Mouse (Mus musculus) liver, embryonic 15.5 days (tissue): ENCODE results near the gene Coq10b. TPM values are rescaled to one million over a fixed set of nuclear protein-coding genes. Genes with fewer than 3 reads are reported as not detected.

Experiments
- ATAC-seq: fragments of 200-750 bp; cut with Nextera tagmentation; 2 replicates; pipeline ENCODE4 v1.8.0; 2017; ENCODE audit warnings: moderate number of reproducible peaks, mild to moderate bottlenecking, moderate library complexity; ENCODE audit not compliant: insufficient read depth
- H3K27ac ChIP-seq: fragments of 300-500 bp; sonication (generic); replicated peaks from 2 replicates; pipeline ENCODE4 v1.5.1; 2015; ENCODE audit warnings: mild to moderate bottlenecking, inconsistent platforms
- H3K27me3 ChIP-seq: fragments of 300-500 bp; sonication (generic); 2 replicates; pipeline ENCODE4 v1.6.1; 2015; ENCODE audit warnings: mild to moderate bottlenecking, inconsistent platforms
- H3K36me3 ChIP-seq: fragments of 300-500 bp; sonication (generic); replicated peaks from 2 replicates; pipeline ENCODE4 v1.6.1; 2015; ENCODE audit warnings: moderate library complexity, mild to moderate bottlenecking, inconsistent platforms
- H3K4me1 ChIP-seq: fragments of 300-500 bp; sonication (generic); replicated peaks from 2 replicates; pipeline ENCODE4 v1.6.1; 2015; ENCODE audit warnings: inconsistent platforms
- H3K4me2 ChIP-seq: fragments of 300-500 bp; sonication (generic); 2 replicates; pipeline ENCODE4 v1.6.1; 2015; ENCODE audit warnings: moderate library complexity, mild to moderate bottlenecking, inconsistent platforms
- H3K4me3 ChIP-seq: fragments of 300-500 bp; sonication (generic); replicated peaks from 2 replicates; pipeline ENCODE4 v1.5.1; 2015; ENCODE audit warnings: mild to moderate bottlenecking, inconsistent platforms
- H3K9ac ChIP-seq: fragments of 300-500 bp; sonication (generic); 2 replicates; pipeline ENCODE4 v1.6.1; 2015; ENCODE audit warnings: moderate library complexity, mild to moderate bottlenecking, inconsistent platforms
- H3K9me3 ChIP-seq: fragments of 300-500 bp; sonication (generic); replicated peaks from 2 replicates; pipeline ENCODE4 v1.6.1; 2016; ENCODE audit warnings: inconsistent platforms
- WGBS: fragments of 180-500 bp; shearing (Covaris S2); methylation state at CpG from one replicate; pipeline ENCODE4 v1.1.7; 2015; ENCODE audit warnings: mixed read lengths; ENCODE audit not compliant: insufficient replicate concordance; 5-methylcytosine and 5-hydroxymethylcytosine counted together
- polyA plus RNA-seq: library from polyadenylated mRNA; unstranded; fragments of >200 nt; fragmentation: Nextera tagmentation; extraction: Ambion mirVana; gene quantifications from 2 replicates; pipeline ENCODE4 v1.2.1, GENCODE M21; 2015

Gene Coq10b
- polyA plus RNA-seq, 1 experiment from 2014 or later: 13.0 TPM

- H3K27ac ChIP-seq: peak overlapping the region; percentile 95
- H3K4me1 ChIP-seq: peaks cover 64% of the 10 kb centered on the region
- peak overlapping the region; percentile 93 for H3K9ac ChIP-seq
- no peaks in the 10 kb centered on the region; the same call in 1 of the 2 replicates for H3K9me3 ChIP-seq
- H3K4me2 ChIP-seq: peak overlapping the region; percentile 99
- no peak; the same call in 1 of the 2 replicates for ATAC-seq
- H3K36me3 ChIP-seq: peaks cover 50% of the 10 kb centered on the region
- H3K27me3 ChIP-seq: no peaks in the 10 kb centered on the region
- peak overlapping the region; percentile 93 for H3K4me3 ChIP-seq
- WGBS: 1% methylated on average over 13 of the region's 13 CpGs
Observed at GRCm38 (mm10) chr1:55086868-55087400, 34.4 kb downstream of the Coq10b start.

- H3K36me3 ChIP-seq: peaks cover 46% of the 10 kb centered on the region
- H3K9ac ChIP-seq: peak overlapping the region; percentile 93
- peak overlapping the region; percentile 93 for H3K4me3 ChIP-seq
- peak overlapping the region; percentile 99 for H3K4me2 ChIP-seq
- WGBS: under 1% methylated on average over 51 of the region's 57 CpGs
- peaks cover 67% of the 10 kb centered on the region for H3K4me1 ChIP-seq
- H3K27me3 ChIP-seq: no peaks in the 10 kb centered on the region
- peak overlapping the region; percentile 95 for H3K27ac ChIP-seq
- H3K9me3 ChIP-seq: no peaks in the 10 kb centered on the region
- peak; percentile 35 for ATAC-seq
Observed at GRCm38 (mm10) chr1:55087401-55087904, 34.9 kb downstream of the Coq10b start.

- under 1% methylated on average over 68 of the region's 76 CpGs for whole genome bisulfite sequencing
- peak; percentile 91 for ATAC-seq
- Histone ChIP-seq H3K9ac (peak within 1 kb of the TSS; percentile 93), H3K4me3 (peak within 1 kb of the TSS; percentile 93), H3K27me3 (no peaks in the 10 kb centered on the region), H3K9me3 (no peaks in the 10 kb centered on the region), H3K36me3 (peaks cover 40% of the 10 kb centered on the region), H3K27ac (peak within 1 kb of the TSS; percentile 95), H3K4me1 (peaks cover 70% of the 10 kb centered on the region), H3K4me2 (peak within 1 kb of the TSS; percentile 99)
Observed at GRCm38 (mm10) chr1:55087932-55088610, 35.5 kb downstream of the Coq10b start, which contains the start of the genes Hspe1 and Hspd1. Gene Hspe1 (plus strand): TSS chr1:55088132. Gene Hspd1 (minus strand): TSS chr1:55088243.

GRCm38 (mm10) chr1:55088611-55089497 is 36.3 kb downstream of the Coq10b start:
- H3K9me3 ChIP-seq: no peaks in the 10 kb centered on the region
- H3K36me3 ChIP-seq: peaks cover 33% of the 10 kb centered on the region
- peak overlapping the region; percentile 95 for H3K27ac ChIP-seq
- peak overlapping the region; percentile 93 for H3K9ac ChIP-seq
- H3K4me3 ChIP-seq: peak overlapping the region; percentile 93
- ATAC-seq: no peak
- WGBS: 3% methylated on average over 16 of the region's 16 CpGs
- peaks cover 64% of the 10 kb centered on the region for H3K4me1 ChIP-seq
- no peaks in the 10 kb centered on the region for H3K27me3 ChIP-seq
- peak overlapping the region; percentile 99 for H3K4me2 ChIP-seq

- Histone ChIP-seq H3K27me3 (no peaks in the 10 kb centered on the region), H3K4me2 (peak overlapping the region; percentile 99), H3K36me3 (peaks cover 25% of the 10 kb centered on the region), H3K9ac (peak overlapping the region; percentile 93; the same call in 1 of the 2 replicates), H3K4me3 (peak overlapping the region; percentile 93), H3K27ac (peak overlapping the region; percentile 95), H3K4me1 (peaks cover 56% of the 10 kb centered on the region), H3K9me3 (no peaks in the 10 kb centered on the region)
- 50% methylated on average over 5 of the region's 5 CpGs for WGBS
- no peak for ATAC-seq
Observed at GRCm38 (mm10) chr1:55089498-55090064, 37.0 kb downstream of the Coq10b start.

- Histone ChIP-seq H3K9ac (no peak overlapping the region), H3K9me3 (no peaks in the 10 kb centered on the region), H3K4me2 (no peak overlapping the region), H3K36me3 (peaks cover 12% of the 10 kb centered on the region), H3K27ac (no peak overlapping the region), H3K4me1 (peaks cover 35% of the 10 kb centered on the region), H3K27me3 (no peaks in the 10 kb centered on the region), H3K4me3 (no peak overlapping the region)
- ATAC-seq: no peak
- 71% methylated on average over 2 of the region's 2 CpGs for WGBS
Observed at GRCm38 (mm10) chr1:55092056-55092455, 39.5 kb downstream of the Coq10b start.

GRCm38 (mm10) chr1:55092469-55092868 is 39.9 kb downstream of the Coq10b start:
- Histone ChIP-seq H3K36me3 (peaks cover 12% of the 10 kb centered on the region), H3K9ac (no peak overlapping the region), H3K27ac (no peak overlapping the region), H3K4me3 (no peak overlapping the region), H3K4me1 (peaks cover 31% of the 10 kb centered on the region), H3K27me3 (no peaks in the 10 kb centered on the region), H3K9me3 (no peaks in the 10 kb centered on the region), H3K4me2 (no peak overlapping the region)
- 53% methylated on average over 1 of the region's 1 CpGs for WGBS
- ATAC-seq: no peak

- WGBS: 47% methylated on average over 9 of the region's 9 CpGs
- Histone ChIP-seq H3K9ac (no peak overlapping the region), H3K4me2 (no peak overlapping the region), H3K4me3 (no peak overlapping the region), H3K36me3 (no peaks in the 10 kb centered on the region), H3K27me3 (no peaks in the 10 kb centered on the region), H3K9me3 (no peaks in the 10 kb centered on the region), H3K4me1 (peaks cover 12% of the 10 kb centered on the region), H3K27ac (no peak overlapping the region)
- ATAC-seq: 0 out of 2 replicates have a peak, but pooled peaks have one; percentile 42
Observed at GRCm38 (mm10) chr1:55106919-55107585, 54.5 kb downstream of the Coq10b start.

GRCm38 (mm10) chr1:55107644-55108043 is 55.1 kb downstream of the Coq10b start:
- no peaks in the 10 kb centered on the region for H3K36me3 ChIP-seq
- WGBS: 77% methylated on average over 1 of the region's 1 CpGs
- no peak overlapping the region for H3K9ac ChIP-seq
- ATAC-seq: no peak
- H3K4me2 ChIP-seq: no peak overlapping the region
- no peak overlapping the region for H3K4me3 ChIP-seq
- no peak overlapping the region for H3K27ac ChIP-seq
- no peaks in the 10 kb centered on the region for H3K27me3 ChIP-seq
- peaks cover 12% of the 10 kb centered on the region for H3K4me1 ChIP-seq
- no peaks in the 10 kb centered on the region for H3K9me3 ChIP-seq

- 46% methylated on average over 2 of the region's 2 CpGs for WGBS
- Histone ChIP-seq H3K9me3 (no peaks in the 10 kb centered on the region), H3K4me1 (peaks cover 12% of the 10 kb centered on the region), H3K36me3 (no peaks in the 10 kb centered on the region), H3K4me3 (no peak overlapping the region), H3K9ac (no peak overlapping the region), H3K27me3 (no peaks in the 10 kb centered on the region), H3K4me2 (no peak overlapping the region), H3K27ac (no peak overlapping the region)
- ATAC-seq: no peak
Observed at GRCm38 (mm10) chr1:55108473-55108872, 55.9 kb downstream of the Coq10b start.
